Mouse (Mus musculus) MEL (cell line): ENCODE measurements at regions not wholly inside any gene's neighbourhood (a gene's known extent, or its start where the extent isn't known, plus 50 kb on each side); places are given as distances from the start of the nearest gene placed in this dataset.

Experiments
- CTCF ChIP-seq, 3 experiments: IDR thresholded peaks in 2 of 3; conservative IDR thresholded peaks in 1 of 3; 2 replicates each; pipeline ENCODE4 v1.5.1; 2011 to 2012; ENCODE audit warnings: low read length in 3 of 3, low read depth in 2 of 3, mild to moderate bottlenecking in 2 of 3, improper control_type of control experiment in 1 of 3, inconsistent platforms in 1 of 3, mixed read lengths in 1 of 3, moderate library complexity in 1 of 3; ENCODE audit not compliant: control insufficient read depth in 1 of 3, insufficient read depth in 1 of 3, poor library complexity in 1 of 3, severe bottlenecking in 1 of 3
- E2F4 ChIP-seq: IDR thresholded peaks from 2 replicates; pipeline ENCODE4 v1.6.1; 2011; ENCODE audit warnings: low read depth, low read length, improper control_type of control experiment, borderline replicate concordance
- GABPA ChIP-seq: IDR thresholded peaks from 2 replicates; pipeline ENCODE4 v1.6.1; 2012; ENCODE audit warnings: low read depth, mild to moderate bottlenecking, inconsistent platforms, low read length, improper control_type of control experiment, moderate library complexity
- GATA1 ChIP-seq: IDR thresholded peaks from 2 replicates; pipeline ENCODE4 v1.6.1; 2011; ENCODE audit warnings: low read depth, low read length, improper control_type of control experiment
- HCFC1 ChIP-seq: IDR thresholded peaks from 2 replicates; pipeline ENCODE4 v1.6.1; 2012; ENCODE audit warnings: low read depth, mild to moderate bottlenecking, inconsistent platforms, low read length, improper control_type of control experiment, moderate library complexity
- JUND ChIP-seq: IDR thresholded peaks from 2 replicates; pipeline ENCODE4 v1.6.1; 2011; ENCODE audit warnings: low read depth, mild to moderate bottlenecking, improper control_type of control experiment, low read length
- KAT2A ChIP-seq: conservative IDR thresholded peaks from 2 replicates; pipeline ENCODE4 v1.6.1; 2012; ENCODE audit warnings: low read depth, low read length, improper control_type of control experiment, inconsistent platforms
- MAX ChIP-seq: IDR thresholded peaks from 2 replicates; pipeline ENCODE4 v1.6.1; 2011; ENCODE audit warnings: low read length, improper control_type of control experiment
- MXI1 ChIP-seq: IDR thresholded peaks from 2 replicates; pipeline ENCODE4 v1.6.1; 2011; ENCODE audit warnings: mild to moderate bottlenecking, low read depth, low read length, improper control_type of control experiment
- POLR2A ChIP-seq, 2 experiments: IDR thresholded peaks; 2 replicates each; pipeline ENCODE4 v1.6.1; 2011 to 2012; ENCODE audit warnings: low read length in 2 of 2, mild to moderate bottlenecking in 2 of 2, control low read depth in 1 of 2, improper control_type of control experiment in 1 of 2, low read depth in 1 of 2, moderate library complexity in 1 of 2; ENCODE audit not compliant: control insufficient read depth in 1 of 2, insufficient read depth in 1 of 2, poor library complexity in 1 of 2
- USF2 ChIP-seq, 2 experiments: IDR thresholded peaks; 2 replicates each; pipeline ENCODE4 v1.6.1; 2011 to 2012; ENCODE audit warnings: improper control_type of control experiment in 2 of 2, low read length in 2 of 2, borderline replicate concordance in 1 of 2, inconsistent platforms in 1 of 2, low read depth in 1 of 2, mild to moderate bottlenecking in 1 of 2; ENCODE audit not compliant: insufficient read depth in 1 of 2
- ZC3H11A ChIP-seq: IDR thresholded peaks from 2 replicates; pipeline ENCODE4 v1.6.1; 2012; ENCODE audit warnings: low read depth, mild to moderate bottlenecking, inconsistent platforms, low read length, improper control_type of control experiment

DNA sequence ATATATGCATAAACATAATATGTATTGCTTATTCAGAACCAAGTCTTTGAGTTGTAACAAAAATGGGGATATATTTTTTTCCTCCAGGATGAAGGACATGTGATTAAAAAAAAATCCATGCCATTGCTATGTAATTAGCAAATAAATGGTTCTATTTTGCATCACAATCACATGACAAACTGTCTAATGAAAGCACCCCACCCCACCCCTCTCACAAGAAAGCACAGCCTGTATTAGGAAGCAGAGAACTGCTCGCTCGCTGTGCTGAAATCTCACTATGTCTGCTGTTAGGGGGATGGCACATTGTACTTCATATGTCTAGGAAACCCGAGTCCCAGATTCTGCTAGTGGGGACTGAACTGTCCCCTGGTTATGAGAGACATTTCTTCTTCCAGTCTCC, 415.5 kb upstream of the Adgrl2 start:
- TF ChIP-seq HCFC1 = no peak
- no peak for TF ChIP-seq GABPA
- no peak for TF ChIP-seq E2F4
- TF ChIP-seq POLR2A (IDR thresholded peaks at IDR 0.05; ENCODE audit: control insufficient read depth in 1 of 2, insufficient read depth in 1 of 2, low read depth in 1 of 2, low read length in 2 of 2, poor library complexity in 1 of 2) = no peak
- TF ChIP-seq CTCF (IDR thresholded peaks at IDR 0.05 in 2 of 3, conservative IDR thresholded peaks at IDR 0.05 in 1 of 3; ENCODE audit: control insufficient read depth in 1 of 3, insufficient read depth in 1 of 3, low read depth in 2 of 3, low read length in 3 of 3, poor library complexity in 1 of 3, severe bottlenecking in 1 of 3) = no peak
- TF ChIP-seq GATA1 = no peak
- TF ChIP-seq KAT2A = no peak
- no peak for TF ChIP-seq JUND
- TF ChIP-seq MAX = no peak
- TF ChIP-seq ZC3H11A = no peak
- TF ChIP-seq USF2 (IDR thresholded peaks at IDR 0.05; ENCODE audit: borderline replicate concordance in 1 of 2, insufficient read depth in 1 of 2, low read depth in 1 of 2, low read length in 2 of 2) = no peak
- no peak for TF ChIP-seq MXI1
